18 mouse cellular contexts compared by ENCODE assay signal in the genomic region with DNA sequence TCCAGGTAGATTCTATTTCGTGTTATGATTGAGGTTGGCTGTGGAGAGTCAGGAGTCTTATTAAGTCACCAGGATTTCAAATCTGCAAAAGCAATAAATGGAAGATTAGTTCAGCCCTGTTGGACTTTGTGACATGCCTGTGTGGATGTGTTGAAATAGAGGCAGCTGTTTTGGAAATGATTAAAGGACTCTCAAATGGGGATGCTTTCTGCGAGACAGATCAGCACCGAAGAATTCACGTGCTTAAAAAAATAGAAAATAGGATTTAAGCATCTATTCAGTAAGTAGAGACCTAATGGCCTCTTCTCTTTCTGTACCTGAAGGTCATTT. TPM values are rescaled to one million over a fixed set of nuclear protein-coding genes. Genes with fewer than 3 reads are reported as not detected.
DNase-seq lines count a peak whose midpoint lies in the region; ATAC-seq and TF ChIP-seq lines count a peak whose summit lies in the region.
"Had no signal": no experiment of that assay in that cellular context is flagged by ENCODE, and none has a peak within 500 bp of the region (broad histone marks: within the 10 kb centered on the region; RNA-seq: fewer than 3 reads in every experiment).

No protein-coding gene starts in this region.

- no peaks in the 10 kb centered on the region for H3K27me3 ChIP-seq in kidney, postnatal 0 days (ENCODE audit: insufficient read depth, low read length)
- no peaks in the 10 kb centered on the region for H3K27me3 ChIP-seq in kidney, embryonic 14.5 days (ENCODE audit: control insufficient read depth, insufficient read depth, low read length)
- no peaks in the 10 kb centered on the region for H3K27me3 ChIP-seq in erythroblast, embryonic 14.5 days (ENCODE audit: control insufficient read depth)
- H3K27me3 ChIP-seq: embryonic facial prominence, embryonic 15.5 days; forebrain, embryonic 13.5 days; heart, embryonic 15.5 days; limb, embryonic 12.5 days had no signal

- ATAC-seq in kidney, postnatal 0 days (replicated peaks; ENCODE audit: low FRiP score, low read depth), result no peak
- ATAC-seq in kidney, embryonic 14.5 days (ENCODE audit: low FRiP score, low TSS enrichment), result no peak
- peak; percentile 40; the same call in 1 of the 2 replicates for ATAC-seq in megakaryocyte-erythroid progenitor cell, adult 5-6 weeks (replicated peaks; ENCODE audit: low FRiP score, low TSS enrichment, poor library complexity, severe bottlenecking)
- ATAC-seq: forebrain, embryonic 13.5 days; inflammation-experienced regulatory T-cells, adult 6 months; lung, postnatal 0 days had no signal

- H3K4me3 ChIP-seq in kidney, postnatal 0 days (replicated peaks; ENCODE audit: low read depth, low read length), result no peak overlapping the region
- H3K4me3 ChIP-seq in kidney, embryonic 14.5 days (ENCODE audit: low read length), result no peak overlapping the region
- peak overlapping the region; percentile 60 for H3K4me3 ChIP-seq in erythroblast, embryonic 14.5 days (replicated peaks)
- H3K4me3 ChIP-seq: embryonic facial prominence, embryonic 15.5 days; forebrain, embryonic 13.5 days; heart, embryonic 15.5 days; limb, embryonic 12.5 days; megakaryocyte, embryonic 14.5 days had no signal

- H3K9ac ChIP-seq in kidney, postnatal 0 days (ENCODE audit: low read depth, low read length), result no peak overlapping the region
- no peak overlapping the region for H3K9ac ChIP-seq in kidney, embryonic 14.5 days (ENCODE audit: low read depth, low read length)
- H3K9ac ChIP-seq: embryonic facial prominence, embryonic 15.5 days; forebrain, embryonic 13.5 days; heart, embryonic 15.5 days; limb, embryonic 12.5 days had no signal

- no peak overlapping the region for H3K27ac ChIP-seq in kidney, postnatal 0 days
- no peak overlapping the region for H3K27ac ChIP-seq in kidney, embryonic 14.5 days (ENCODE audit: low read depth, low read length)
- H3K27ac ChIP-seq: embryonic facial prominence, embryonic 15.5 days; forebrain, embryonic 13.5 days; limb, embryonic 12.5 days had no signal

- 80% methylated on average over 4 of the region's 4 CpGs for WGBS in kidney, postnatal 0 days
- WGBS in kidney, embryonic 14.5 days, result 89% methylated on average over 4 of the region's 4 CpGs

- H3K4me2 ChIP-seq in kidney, postnatal 0 days (ENCODE audit: low read length), result no peak overlapping the region
- H3K4me2 ChIP-seq in kidney, embryonic 14.5 days (replicated peaks; ENCODE audit: low read depth, low read length), result no peak overlapping the region
- H3K4me2 ChIP-seq: embryonic facial prominence, embryonic 15.5 days; forebrain, embryonic 13.5 days; heart, embryonic 15.5 days; limb, embryonic 12.5 days had no signal

- H3K4me1 ChIP-seq in kidney, postnatal 0 days (replicated peaks; ENCODE audit: insufficient read depth, low read length), result no peaks in the 10 kb centered on the region
- no peaks in the 10 kb centered on the region for H3K4me1 ChIP-seq in kidney, embryonic 14.5 days (ENCODE audit: control insufficient read depth, insufficient read depth, low read length)
- peaks cover 88% of the 10 kb centered on the region for H3K4me1 ChIP-seq in erythroblast, embryonic 14.5 days (ENCODE audit: control insufficient read depth)
- H3K4me1 ChIP-seq: embryonic facial prominence, embryonic 15.5 days; forebrain, embryonic 13.5 days; limb, embryonic 12.5 days; megakaryocyte, embryonic 14.5 days had no signal

- no peaks in the 10 kb centered on the region for H3K9me3 ChIP-seq in kidney, postnatal 0 days (replicated peaks; ENCODE audit: low read length)
- H3K9me3 ChIP-seq in kidney, embryonic 14.5 days (ENCODE audit: control insufficient read depth, low read length), result peaks cover 4% of the 10 kb centered on the region; the same call in 1 of the 2 replicates
- H3K9me3 ChIP-seq in erythroblast, embryonic 14.5 days (ENCODE audit: control insufficient read depth, low read length), result peaks cover 16% of the 10 kb centered on the region
- H3K9me3 ChIP-seq: embryonic facial prominence, embryonic 15.5 days; forebrain, embryonic 13.5 days; heart, embryonic 15.5 days; limb, embryonic 12.5 days had no signal

- H3K36me3 ChIP-seq in kidney, postnatal 0 days (ENCODE audit: insufficient read depth, low read length), result no peaks in the 10 kb centered on the region
- H3K36me3 ChIP-seq in kidney, embryonic 14.5 days (ENCODE audit: control insufficient read depth, insufficient read depth, low read length), result no peaks in the 10 kb centered on the region; the same call in 1 of the 2 replicates
- peaks cover 73% of the 10 kb centered on the region for H3K36me3 ChIP-seq in erythroblast, embryonic 14.5 days (ENCODE audit: control insufficient read depth)
- H3K36me3 ChIP-seq: embryonic facial prominence, embryonic 15.5 days; heart, embryonic 15.5 days had no signal

- TF ChIP-seq CTCF in kidney, postnatal 0 days (IDR thresholded peaks at IDR 0.05; ENCODE audit: low read depth), result no peak

- peak; percentile 9 for DNase-seq in kidney, postnatal 0 days (ENCODE audit: low spot score)
- DNase-seq in kidney, postnatal 36 days, result peak; percentile 15 to 67
- no peak for DNase-seq in spleen, adult 18-20 months
- no peak for DNase-seq in gastrocnemius, adult 8-10 months (ENCODE audit: low spot score in 2 of 2)
- DNase-seq: cerebellum, adult 9-11 months; heart, adult 11 months; right cerebral cortex, adult 18-20 months; thymus, adult 2 months had no signal

RNA-seq across cellular contexts. Expression of a gene that starts 37.5 kb away (rescaled TPM):
- 10.8 and 12.7 TPM in 2 replicates for polyA plus RNA-seq in kidney, postnatal 0 days (2015; fragmentation: Nextera tagmentation; extraction: Ambion mirVana)
- polyA plus RNA-seq in kidney, embryonic 14.5 days (2014; fragmentation: Nextera tagmentation; extraction: Ambion mirVana), result 12.6 and 18.5 TPM in 2 replicates
- 6.2 and 6.4 TPM in 2 replicates for polyA plus RNA-seq in erythroblast, embryonic 14.5 days (2012)
- total RNA-seq in megakaryocyte-erythroid progenitor cell, adult 5-6 weeks (2014; fragmentation: Nextera tagmentation), result 7.2 and 8.0 TPM in 2 replicates
- total RNA-seq in megakaryocyte-erythroid progenitor cell, adult 5-6 weeks (2017), result 5.9 and 6.1 TPM in 2 replicates
- 1 to 10 TPM; 2.8 to 4.2 (median 3.7) TPM for total RNA-seq in gastrocnemius, adult 8-10 months (2022)

RNA-seq across cellular contexts. Expression of a gene that starts 38.5 kb away (rescaled TPM):
- polyA plus RNA-seq in kidney, postnatal 0 days (2015; fragmentation: Nextera tagmentation; extraction: Ambion mirVana), result 17.3 and 17.7 TPM in 2 replicates
- polyA plus RNA-seq in kidney, embryonic 14.5 days (2014; fragmentation: Nextera tagmentation; extraction: Ambion mirVana), result 14.3 and 17.9 TPM in 2 replicates
- 0.34 and 0.97 TPM in 2 replicates for polyA plus RNA-seq in erythroblast, embryonic 14.5 days (2012)
- 2.1 and 5.3 TPM in 2 replicates for total RNA-seq in megakaryocyte-erythroid progenitor cell, adult 5-6 weeks (2014; fragmentation: Nextera tagmentation)
- 1.2 and 5.1 TPM in 2 replicates for total RNA-seq in megakaryocyte-erythroid progenitor cell, adult 5-6 weeks (2017)
- total RNA-seq in gastrocnemius, adult 8-10 months (2022), result 10 to 100 TPM; 64.0 to 70.1 (median 66.4) TPM

Comparison
In these comparisons a context has a peak if more than half of its experiments do, and no peak if none do; other contexts are left out.
1. DNase-seq: peak in kidney, postnatal 0 days (single experiment) and kidney, postnatal 36 days (2 of 2); none in spleen, adult 18-20 months (0 of 2) and gastrocnemius, adult 8-10 months (0 of 2).